Mouse (Mus musculus) layer of hippocampus, postnatal 25 days (tissue): Measurements from ENCODE around the gene Cebpb. TPM values are rescaled to one million over a fixed set of nuclear protein-coding genes. Genes with fewer than 3 reads are reported as not detected.

ENCODE experiments used
- DNase-seq, 2 experiments: peaks; one replicate each; pipeline ENCODE4 v3.0.0; 2022; ENCODE audit warnings: mixed read lengths in 2 of 2, low spot score in 1 of 2; ENCODE audit errors: extremely low spot score in 1 of 2
- total RNA-seq, 2 experiments: library from RNA; stranded (reverse); gene quantifications; 2 replicates each; pipeline ENCODE4 v1.2.3; 2021

Gene Cebpb
- total RNA-seq, 2 experiments from 2014 or later = 32.4 to 32.8 TPM

DNA sequence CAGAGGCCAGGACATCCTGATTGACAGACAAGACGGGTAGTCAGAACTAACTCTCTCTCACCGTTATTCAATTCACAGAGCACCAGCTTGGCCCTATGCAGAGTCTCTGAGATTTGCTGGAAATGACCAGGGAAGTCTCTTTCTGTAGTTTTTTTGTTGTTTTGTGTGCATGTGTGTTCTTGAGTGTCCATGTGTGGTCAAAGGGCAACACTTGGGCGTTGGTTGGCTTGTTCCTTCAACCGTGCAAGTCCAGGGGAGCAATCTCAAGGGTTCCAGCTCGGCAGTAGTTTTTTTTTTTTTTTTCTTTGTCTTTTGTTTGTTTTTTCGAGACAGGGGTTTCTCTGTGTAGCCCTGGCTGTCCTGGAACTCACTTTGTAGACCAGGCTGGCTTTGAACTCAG lies 26.0 kb upstream of the Cebpb start:
- no peak for DNase-seq

DNA sequence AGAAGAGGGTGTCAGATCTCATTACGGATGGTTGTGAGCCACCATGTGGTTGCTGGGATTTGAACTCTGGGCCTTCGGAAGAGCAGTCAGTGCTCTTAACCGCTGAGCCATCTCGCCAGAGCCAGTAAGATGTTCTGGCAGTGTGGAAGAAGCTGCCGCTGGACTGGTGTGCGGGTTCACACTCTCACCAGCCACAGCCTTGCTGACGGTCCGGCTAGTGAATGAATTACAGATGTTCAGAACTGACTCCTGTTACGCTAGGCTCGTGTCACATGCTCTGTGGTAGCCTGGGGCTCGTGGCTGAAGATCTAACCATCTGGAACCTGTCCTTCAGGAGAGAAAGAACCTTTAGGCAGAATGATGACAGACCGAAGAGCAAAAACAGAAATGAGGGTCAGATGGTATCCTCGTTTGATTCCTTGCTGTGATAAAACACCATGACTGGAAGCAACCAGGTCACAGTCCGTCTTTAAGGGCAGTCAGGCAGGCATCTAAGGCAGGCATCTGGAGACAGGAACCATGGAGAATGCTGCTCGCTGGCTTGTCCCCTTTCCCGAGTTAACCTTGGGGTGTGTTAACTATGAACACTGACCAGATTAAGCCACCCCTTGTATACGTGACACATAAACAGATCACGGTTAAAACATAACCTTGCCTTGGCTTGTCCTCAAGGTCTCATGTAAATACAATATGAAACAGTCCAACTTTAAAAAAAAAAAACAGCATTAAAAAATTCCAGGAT lies 22.6 kb upstream of the Cebpb start:
- DNase-seq = no peak

DNA sequence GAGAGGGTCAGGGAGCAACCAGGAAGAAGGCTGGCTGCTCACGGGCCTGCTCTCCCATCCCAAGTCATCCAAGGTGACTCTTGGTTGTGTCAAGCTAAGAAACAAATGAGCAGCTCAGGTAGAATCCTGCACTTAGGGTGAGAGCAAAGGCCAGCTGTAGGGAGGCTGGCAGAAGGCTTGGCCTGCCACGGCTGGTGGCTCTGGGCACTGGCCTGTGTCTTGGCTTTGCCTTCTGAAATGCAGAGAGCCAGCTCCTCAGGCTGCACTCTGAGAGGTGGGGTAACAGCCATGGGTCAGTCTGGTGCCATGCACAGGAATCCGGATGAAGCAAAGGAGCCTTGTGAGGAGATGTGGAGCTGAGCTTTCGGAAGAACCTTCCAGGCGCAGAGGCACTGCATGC lies 20.3 kb upstream of the Cebpb start:
- DNase-seq = no peak

DNA sequence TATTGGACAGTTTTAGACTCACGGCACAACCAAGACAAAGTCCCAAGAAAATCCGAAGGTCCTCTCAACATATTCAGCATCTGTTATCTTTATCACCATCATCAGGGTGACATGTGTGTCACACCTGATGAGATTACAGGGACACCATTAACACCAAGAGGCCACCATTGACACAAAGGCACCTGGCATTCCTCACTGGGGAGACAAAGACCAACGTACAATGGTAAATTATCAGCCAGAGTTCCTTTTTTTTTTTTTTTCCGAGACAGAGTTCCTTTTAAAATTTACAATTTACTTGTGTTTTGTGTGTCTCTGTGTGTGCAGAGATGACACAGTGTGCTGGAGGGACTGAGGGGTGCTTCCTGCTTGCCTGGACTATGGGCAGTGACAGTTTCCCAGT lies 19.3 kb upstream of the Cebpb start:
- no peak for DNase-seq

DNA sequence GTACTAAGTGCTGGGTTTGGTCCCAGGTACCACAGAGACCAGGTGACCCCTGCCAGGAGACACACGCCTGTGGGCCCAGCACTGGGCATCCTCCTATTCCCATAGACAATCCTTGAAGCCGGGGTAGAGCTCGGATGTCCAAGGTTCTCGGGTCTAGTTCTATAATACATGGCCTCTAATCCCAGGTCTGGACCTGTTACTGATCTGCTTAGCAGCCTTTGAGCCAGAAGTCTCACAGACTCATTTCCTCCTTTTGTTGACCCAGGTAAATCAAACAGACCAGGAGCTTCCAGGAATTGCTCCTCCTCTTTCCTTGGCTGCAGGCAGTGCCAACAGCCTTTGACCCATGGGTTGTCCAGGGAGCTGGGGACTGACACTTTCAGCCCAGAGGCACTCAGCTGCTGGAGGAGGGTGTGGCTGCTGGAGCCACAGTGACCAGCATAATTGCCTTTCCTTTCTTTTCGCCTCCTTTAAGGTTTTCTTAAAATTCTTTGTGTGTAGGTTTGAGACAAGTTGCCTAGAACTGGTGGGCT lies 17.5 kb upstream of the Cebpb start:
- no peak for DNase-seq

DNA sequence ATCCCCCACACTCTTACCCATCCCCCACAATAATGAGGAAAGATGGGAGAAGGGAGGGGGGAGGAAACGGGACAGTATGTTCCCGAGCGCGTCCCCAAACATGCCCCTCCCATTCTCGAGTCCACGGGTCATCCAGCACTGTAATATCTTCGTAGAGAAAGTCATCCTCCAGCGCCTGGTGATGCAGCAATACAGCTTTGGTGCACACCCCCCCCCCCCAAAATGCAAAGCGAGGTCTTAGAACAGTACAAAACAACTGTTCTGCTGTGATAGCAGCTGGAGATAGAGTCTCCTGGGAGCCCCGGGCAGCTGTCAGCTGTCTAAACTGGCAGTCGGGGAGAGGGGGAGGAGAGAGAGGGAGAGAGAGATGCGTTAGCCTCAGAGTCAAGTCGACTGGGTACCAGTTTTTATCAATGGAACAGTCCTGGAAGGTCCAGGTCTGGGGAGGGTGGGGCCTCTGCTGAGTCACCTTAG lies 16.5 kb upstream of the Cebpb start:
- DNase-seq = no peak

DNA sequence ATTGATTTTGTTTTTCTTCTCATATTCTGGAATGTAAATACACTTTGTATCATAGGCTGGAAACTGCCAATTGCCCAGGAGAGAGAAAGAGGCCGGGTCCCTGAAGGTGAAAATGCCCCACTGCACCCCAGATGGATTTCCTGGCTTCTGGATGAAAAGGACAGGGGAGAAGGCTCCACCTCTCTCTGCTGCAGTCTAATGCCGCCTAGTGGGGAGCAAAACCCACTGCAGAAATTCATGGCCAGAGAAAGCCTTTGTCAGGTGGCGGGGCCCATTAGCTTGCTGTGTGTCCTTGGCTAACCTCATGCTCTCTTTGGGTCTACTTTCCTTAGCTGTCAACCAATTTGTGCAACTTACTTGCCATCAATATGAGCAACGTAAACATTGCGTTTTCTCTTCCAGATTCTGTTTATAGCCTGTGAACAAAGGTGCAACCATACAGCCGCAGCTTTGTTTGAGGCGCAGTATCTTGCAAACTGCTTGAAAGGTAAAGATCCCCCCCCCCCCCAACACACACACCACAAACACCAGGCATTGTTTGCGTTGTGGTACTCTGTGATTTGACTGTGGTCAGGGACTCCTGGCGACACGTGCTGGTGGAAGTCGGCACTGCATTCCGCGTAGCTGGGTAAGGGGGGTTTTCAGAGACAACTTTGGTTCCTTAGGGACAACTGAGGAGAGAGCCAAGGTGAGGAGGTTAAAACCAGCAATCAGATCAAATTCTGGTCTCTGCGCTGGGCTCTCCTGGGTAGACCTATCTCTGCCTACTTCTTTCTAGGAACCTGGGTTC lies 13.4 kb upstream of the Cebpb start:
- no peak for DNase-seq

DNA sequence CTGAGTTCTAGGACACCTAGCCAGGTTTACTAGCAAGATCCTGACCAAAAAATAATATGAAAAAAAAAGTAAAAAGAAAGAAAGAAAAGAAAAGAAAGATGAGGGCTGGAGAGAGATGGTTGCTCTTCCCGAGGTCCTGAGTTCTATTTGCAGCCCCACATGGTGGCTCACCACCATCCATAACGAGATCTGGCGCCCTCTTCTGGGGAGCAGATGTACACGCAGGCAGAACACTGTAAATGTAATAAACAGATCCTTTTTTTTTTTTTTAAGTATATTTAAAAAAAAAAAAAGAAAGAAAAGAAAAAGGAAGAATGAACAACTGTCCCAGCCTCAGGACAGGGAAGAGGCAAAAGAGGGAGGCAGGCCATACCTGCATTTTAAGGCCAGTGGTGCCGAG lies 10.1 kb upstream of the Cebpb start:
- DNase-seq = no peak

DNA sequence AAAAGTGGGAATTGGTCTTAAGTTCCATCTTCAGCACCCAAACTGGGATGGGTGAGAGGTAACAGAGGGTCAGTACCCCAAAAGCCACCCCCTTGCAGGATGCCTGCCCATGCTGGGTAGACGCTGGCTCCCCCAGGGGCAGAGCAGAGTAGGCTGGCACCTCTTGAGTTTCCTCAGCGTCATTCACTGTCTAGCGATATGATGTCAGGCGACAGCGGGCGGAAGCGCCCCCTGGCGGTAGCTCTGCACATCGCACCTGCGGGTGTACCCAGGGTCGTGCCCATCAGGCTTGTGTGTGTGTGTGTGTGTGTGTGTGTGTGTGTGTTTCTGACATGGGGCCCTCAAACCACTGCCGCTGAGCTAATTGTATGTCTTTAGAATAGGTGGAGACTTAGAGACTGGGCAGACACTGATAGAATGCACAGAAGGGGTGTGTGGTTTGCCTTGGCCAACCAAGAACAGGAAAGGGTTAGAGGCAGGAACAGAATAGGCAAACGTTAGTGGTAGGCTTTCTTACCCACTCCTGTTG lies 8.7 kb upstream of the Cebpb start:
- DNase-seq = peak; percentile 79 to 90

DNA sequence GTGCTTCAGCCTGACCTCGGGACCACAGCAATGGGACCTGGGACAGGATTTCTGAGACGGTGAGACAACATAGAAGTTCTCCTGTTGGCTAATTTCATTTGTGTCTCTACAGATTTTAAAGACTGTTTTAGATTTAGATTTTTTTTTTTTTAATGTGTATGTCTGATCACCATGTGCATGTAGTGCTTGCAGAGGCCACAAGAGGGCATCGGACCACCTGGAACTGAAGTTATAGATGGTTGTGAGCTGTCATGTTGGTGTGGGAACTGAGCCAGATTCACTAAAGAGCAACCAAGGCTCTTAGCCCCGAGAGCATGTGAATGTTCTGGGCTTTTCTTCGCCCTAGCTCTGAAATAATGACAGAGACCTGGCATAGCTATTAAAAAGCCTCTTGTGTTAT lies 8.1 kb upstream of the Cebpb start:
- no peak for DNase-seq

DNA sequence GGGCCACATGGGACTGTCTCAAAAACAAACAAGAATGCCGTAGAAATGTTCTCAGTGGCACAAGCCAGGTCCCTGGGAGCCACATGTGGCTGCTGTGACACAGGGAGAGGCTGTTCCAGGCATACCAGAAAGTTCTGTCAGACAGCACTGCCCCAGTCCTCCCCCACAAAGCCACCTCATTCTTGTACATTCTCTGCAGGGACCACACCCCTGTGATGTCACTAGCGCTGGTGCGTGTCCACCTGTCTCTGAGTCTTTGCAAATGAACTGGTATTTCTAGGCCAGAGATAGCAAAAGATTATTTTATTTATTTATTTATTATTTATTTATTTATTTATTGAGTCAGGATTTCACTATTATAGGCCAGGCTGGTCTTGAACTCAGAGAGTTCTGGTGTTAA lies 5.0 kb upstream of the Cebpb start:
- DNase-seq = no peak

DNA sequence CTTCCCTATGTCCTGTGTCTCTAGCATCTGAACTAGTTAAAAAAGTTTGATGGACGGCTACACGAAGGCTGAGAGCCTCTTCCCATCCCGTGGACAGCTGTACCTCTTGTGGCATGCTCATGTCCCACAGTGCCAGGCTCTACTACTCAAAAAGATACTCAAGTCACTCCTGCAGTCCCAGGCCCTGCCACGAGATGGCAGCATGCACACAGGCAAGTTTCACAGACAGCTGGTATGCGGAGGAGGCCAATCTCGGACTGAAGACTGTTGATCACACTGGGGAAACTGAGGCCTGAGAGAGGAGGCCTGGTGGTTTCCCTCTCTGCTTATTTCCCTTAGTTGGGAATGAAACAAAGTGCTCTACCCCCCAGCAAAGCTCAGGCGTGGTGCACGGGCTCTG lies 3.6 kb upstream of the Cebpb start:
- DNase-seq = peak; percentile 99 to 100

DNA sequence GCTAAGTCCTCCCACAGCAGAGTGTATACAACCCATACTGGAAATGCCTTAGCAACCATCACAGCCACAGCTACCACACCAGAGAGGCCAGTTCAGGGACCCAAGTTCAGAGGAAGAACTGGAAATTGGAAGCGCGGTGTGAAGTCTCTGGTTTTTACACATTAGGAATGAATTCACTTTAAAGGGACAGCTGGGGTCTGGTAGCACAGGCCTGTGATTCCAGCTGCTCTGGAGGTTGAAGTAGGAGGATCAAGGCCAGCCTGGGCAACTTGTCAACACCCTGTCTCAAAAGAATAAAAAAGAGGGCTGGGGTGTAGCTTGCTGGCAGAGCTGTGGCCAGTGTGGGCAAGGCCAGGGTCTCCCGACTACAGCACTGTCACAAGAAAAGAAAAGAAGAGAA lies 2.9 kb upstream of the Cebpb start:
- no peak for DNase-seq

DNA sequence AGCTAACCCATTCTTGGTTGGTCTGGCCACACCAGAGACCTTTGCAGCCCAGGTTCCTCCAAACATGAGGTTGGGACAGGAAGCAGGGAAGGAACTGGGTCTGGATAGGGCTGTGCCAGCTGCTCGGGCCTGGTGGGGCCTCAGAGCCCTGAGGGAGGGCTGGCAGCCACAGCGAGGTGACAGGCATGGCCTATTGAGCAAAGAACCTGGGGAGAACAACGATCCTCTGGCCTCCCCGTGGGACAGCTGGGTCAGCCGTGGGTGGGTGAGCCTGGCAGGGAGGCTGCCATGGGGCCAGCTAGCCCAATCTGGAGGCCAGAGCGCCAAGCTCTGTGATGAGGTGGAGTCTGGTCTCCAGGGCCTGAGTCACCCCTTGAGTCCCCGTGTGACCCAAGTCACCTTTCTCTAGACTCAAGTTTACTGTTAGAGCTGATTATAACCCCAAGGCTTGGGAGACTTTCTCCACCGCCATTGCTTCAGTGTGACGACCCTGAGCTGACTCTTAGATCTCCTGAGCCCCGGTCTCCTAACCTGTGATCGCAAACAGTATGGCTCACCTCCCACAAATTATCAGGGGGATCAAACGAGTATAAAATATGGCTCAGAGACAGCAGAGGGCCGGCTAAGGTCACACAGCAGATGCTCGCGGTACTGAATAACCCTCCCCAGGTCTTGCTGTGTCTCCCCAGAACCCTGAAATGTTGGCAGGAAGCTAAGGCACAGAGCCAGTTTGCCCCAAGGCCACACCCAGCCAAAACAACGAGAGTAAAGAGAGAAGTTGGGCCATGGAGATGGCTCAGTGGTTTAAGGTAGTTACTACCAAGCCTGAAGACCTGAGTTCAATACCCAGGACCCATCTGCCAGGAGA lies 2.1 kb upstream of the Cebpb start:
- no peak for DNase-seq

DNA sequence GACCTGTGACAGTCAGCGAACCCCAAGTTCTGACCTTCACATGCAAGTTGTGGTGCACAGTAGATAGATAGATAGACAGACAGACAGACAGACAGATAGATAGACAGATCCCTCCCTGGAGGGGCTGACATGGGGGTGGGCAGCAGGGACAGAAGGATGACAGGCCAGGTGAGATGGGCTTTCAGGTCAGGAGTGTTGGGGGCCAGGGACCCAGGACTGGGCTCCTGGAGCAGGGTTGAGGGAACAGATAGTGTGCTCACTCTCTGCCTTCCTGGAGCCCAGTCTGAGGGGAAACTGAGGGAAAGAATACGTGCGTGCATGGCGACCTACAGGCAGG lies 1.5 kb upstream of the Cebpb start:
- DNase-seq = no peak

DNA sequence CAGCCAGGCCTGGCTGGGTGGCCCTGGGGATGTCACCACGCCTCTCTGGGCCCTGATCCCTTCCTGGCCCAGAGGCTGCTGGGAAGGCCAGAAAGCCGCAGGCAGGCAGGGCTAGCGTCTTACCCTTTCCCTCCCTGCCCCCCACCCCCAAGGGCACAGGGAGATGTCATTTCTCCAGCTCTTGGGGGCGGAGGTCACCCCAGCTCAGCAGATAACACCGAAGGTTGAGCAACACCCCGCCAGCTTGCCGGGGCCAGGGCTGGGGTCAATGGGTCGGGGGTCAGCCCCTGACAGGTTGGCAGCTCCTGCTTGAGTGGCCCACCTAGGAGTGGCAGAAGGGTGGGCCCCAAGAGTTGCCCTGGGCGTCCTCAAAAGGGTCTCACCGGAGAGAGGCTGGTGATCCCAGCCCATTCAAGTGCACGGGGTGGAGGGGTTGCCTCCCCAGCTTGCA lies 1.0 kb upstream of the Cebpb start:
- no peak for DNase-seq

DNA sequence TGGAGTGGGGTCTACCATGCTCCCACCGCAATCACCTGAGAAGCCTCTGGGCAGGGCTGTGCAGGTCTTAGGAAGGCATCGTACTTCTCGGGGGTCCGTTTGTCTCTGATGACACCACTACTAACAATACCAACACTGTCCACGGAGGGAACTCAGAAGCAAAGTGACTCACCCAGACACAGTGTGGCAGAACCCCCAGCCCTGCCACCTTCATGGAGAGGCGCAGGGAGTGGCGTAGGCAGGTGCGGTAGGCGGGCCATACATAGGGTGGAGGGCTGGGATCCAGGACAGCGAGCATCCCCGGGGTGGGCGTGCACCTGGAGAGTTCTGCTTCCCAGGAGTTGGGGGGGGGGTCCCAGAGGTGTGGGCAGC lies 603 bp upstream of the Cebpb start:
- DNase-seq = no peak

DNA sequence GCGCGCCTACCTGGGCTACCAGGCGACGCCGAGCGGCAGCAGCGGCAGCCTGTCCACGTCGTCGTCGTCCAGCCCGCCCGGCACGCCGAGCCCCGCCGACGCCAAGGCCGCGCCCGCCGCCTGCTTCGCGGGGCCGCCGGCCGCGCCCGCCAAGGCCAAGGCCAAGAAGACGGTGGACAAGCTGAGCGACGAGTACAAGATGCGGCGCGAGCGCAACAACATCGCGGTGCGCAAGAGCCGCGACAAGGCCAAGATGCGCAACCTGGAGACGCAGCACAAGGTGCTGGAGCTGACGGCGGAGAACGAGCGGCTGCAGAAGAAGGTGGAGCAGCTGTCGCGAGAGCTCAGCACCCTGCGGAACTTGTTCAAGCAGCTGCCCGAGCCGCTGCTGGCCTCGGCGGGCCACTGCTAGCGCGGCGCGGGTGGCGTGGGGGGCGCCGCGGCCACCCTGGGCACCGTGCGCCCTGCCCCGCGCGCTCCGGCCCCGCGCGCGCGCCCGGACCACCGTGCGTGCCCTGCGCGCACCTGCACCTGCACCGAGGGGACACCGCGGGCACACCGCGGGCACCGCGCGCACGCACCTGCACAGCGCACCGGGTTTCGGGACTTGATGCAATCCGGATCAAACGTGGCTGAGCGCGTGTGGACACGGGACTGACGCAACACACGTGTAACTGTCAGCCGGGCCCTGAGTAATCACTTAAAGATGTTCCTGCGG lies 945 bp downstream of the Cebpb start, which contains the start of gene Tmem189:
TSS of gene Tmem189 (minus strand) at position 322 of the 718 bp plus-strand sequence.
- DNase-seq = peak; percentile 36 to 51

DNA sequence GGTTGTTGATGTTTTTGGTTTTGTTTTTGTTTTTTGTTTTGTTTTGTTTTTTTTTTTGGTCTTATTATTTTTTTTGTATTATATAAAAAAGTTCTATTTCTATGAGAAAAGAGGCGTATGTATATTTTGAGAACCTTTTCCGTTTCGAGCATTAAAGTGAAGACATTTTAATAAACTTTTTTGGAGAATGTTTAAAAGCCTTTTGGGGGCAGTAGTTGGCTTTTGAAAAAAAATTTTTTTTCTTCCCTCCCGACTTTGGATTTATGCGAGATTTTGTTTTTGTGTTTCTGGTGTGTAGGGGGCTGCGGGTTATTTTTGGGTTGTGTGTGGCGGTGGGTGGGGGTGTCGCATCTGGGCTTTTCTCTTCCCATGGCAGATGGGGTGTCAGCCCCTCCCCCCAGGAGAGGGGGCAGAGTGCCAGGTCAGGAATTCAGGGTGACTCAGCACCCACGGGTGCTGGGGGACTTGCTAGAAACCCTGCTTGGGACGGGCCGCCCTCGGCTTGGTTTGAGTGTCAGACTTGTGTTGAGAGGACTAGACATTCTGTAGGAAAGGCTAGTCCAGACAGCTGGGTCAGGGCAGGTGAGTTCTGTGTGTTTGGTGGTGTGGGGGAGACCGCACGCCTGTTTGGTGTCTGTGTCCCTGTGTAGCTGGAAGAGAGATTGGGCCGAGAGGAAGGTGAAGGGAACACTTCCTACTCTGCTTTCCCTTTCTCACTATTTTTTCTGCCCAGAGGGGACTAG lies 1.7 kb downstream of the Cebpb start:
- DNase-seq = peak; percentile 59 to 68
